Mouse (Mus musculus) forebrain, embryonic 14.5 days (tissue): ENCODE results near the gene Gjd2. TPM values are rescaled to one million over a fixed set of nuclear protein-coding genes. Genes with fewer than 3 reads are reported as not detected.
A peak's percentile ranks its signal among the peaks of the same experiment; 100 is the strongest.

Experiments used
- ATAC-seq: fragments of 200-750 bp; cut with Nextera tagmentation; 2 replicates; pipeline ENCODE4 v1.8.0; 2017; ENCODE audit warnings: mild to moderate bottlenecking, moderate library complexity
- DNase-seq: peaks from one replicate; pipeline ENCODE4 v3.0.0-alpha.2; 2015; ENCODE audit warnings: low spot score
- H3K27ac ChIP-seq: fragments of 300-500 bp; sonication (generic); 2 replicates; pipeline ENCODE4 v1.5.1; 2014; ENCODE audit warnings: low read depth, mild to moderate bottlenecking, control low read depth, low read length, moderate library complexity
- H3K27me3 ChIP-seq: fragments of 300-500 bp; sonication (generic); replicated peaks from 2 replicates; pipeline ENCODE4 v1.6.1; 2014; ENCODE audit warnings: low read length, control low read depth, mixed read lengths; ENCODE audit not compliant: control insufficient read depth, insufficient read depth
- H3K36me3 ChIP-seq: fragments of 300-500 bp; sonication (generic); 2 replicates; pipeline ENCODE4 v1.6.1; 2014; ENCODE audit warnings: low read length, control low read depth; ENCODE audit not compliant: control insufficient read depth, insufficient read depth
- H3K4me1 ChIP-seq: fragments of 300-500 bp; sonication (generic); 2 replicates; pipeline ENCODE4 v1.6.1; 2014; ENCODE audit warnings: antibody characterized with exemption, low read length, control low read depth; ENCODE audit not compliant: control insufficient read depth, insufficient read depth
- H3K4me2 ChIP-seq: fragments of 300-500 bp; sonication (generic); 2 replicates; pipeline ENCODE4 v1.6.1; 2014; ENCODE audit warnings: mild to moderate bottlenecking, control low read depth, low read length
- H3K4me3 ChIP-seq: fragments of 300-500 bp; sonication (generic); 2 replicates; pipeline ENCODE4 v1.5.1; 2014; ENCODE audit warnings: low read depth, low read length, control low read depth
- H3K9ac ChIP-seq: fragments of 300-500 bp; sonication (generic); 2 replicates; pipeline ENCODE4 v1.6.1; 2014; ENCODE audit warnings: mild to moderate bottlenecking, low read length, control low read depth, moderate library complexity
- H3K9me3 ChIP-seq: fragments of 300-500 bp; sonication (generic); replicated peaks from 2 replicates; pipeline ENCODE4 v1.6.1; 2016; ENCODE audit warnings: low read length, control low read depth, mixed read lengths; ENCODE audit not compliant: control insufficient read depth
- WGBS: fragments of 180-500 bp; shearing (Covaris S2); extraction: QIAGEN DNeasy Blood & Tissue Kit; methylation state at CpG from one replicate; pipeline ENCODE4 v1.1.7; 2014; 5-methylcytosine and 5-hydroxymethylcytosine counted together
- polyA plus RNA-seq: library from polyadenylated mRNA; unstranded; fragments of >200 nt; fragmentation: Nextera tagmentation; extraction: Ambion mirVana; gene quantifications from 2 replicates; pipeline ENCODE4 v1.2.1, GENCODE M21; 2014

Gene Gjd2
- polyA plus RNA-seq, 1 experiment from 2014 or later = 2.9 TPM

GRCm38 (mm10) chr2:114051111-114051870, 37.9 kb upstream of the Gjd2 start:
- no peaks in the 10 kb centered on the region for H3K36me3 ChIP-seq
- no peak for DNase-seq
- H3K27me3 ChIP-seq = no peaks in the 10 kb centered on the region
- ATAC-seq = no peak
- no peak overlapping the region for H3K4me2 ChIP-seq
- no peak overlapping the region for H3K4me3 ChIP-seq
- no peaks in the 10 kb centered on the region for H3K4me1 ChIP-seq
- WGBS = 92% methylated on average over 7 of the region's 7 CpGs
- H3K9me3 ChIP-seq = no peaks in the 10 kb centered on the region
- no peak overlapping the region for H3K27ac ChIP-seq
- no peak overlapping the region for H3K9ac ChIP-seq

DNA sequence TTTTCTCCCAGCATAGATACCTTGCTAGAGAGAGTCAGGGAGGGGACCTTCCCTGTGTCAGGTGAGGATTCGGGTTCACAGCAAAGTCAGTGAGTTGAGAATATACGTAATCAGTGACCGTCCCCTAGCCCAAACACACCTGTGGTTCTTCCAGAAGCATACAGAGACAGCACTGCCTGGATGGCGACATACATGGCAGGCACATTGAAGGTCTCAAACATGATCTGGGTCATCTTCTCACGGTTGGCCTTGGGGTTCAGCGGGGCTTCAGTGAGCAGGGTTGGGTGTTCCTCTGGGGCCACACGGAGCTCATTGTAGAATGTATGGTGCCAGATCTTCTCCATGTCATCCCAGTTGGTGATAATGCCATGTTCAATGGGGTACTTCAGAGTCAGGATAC, 36.7 kb upstream of the Gjd2 start:
- H3K4me2 ChIP-seq = no peak overlapping the region
- H3K4me1 ChIP-seq = no peaks in the 10 kb centered on the region
- no peak overlapping the region for H3K27ac ChIP-seq
- no peak for DNase-seq
- ATAC-seq = no peak
- H3K36me3 ChIP-seq = no peaks in the 10 kb centered on the region
- no peak overlapping the region for H3K4me3 ChIP-seq
- H3K9ac ChIP-seq = no peak overlapping the region
- no peaks in the 10 kb centered on the region for H3K9me3 ChIP-seq
- 93% methylated on average over 7 of the region's 7 CpGs for WGBS
- H3K27me3 ChIP-seq = no peaks in the 10 kb centered on the region

DNA sequence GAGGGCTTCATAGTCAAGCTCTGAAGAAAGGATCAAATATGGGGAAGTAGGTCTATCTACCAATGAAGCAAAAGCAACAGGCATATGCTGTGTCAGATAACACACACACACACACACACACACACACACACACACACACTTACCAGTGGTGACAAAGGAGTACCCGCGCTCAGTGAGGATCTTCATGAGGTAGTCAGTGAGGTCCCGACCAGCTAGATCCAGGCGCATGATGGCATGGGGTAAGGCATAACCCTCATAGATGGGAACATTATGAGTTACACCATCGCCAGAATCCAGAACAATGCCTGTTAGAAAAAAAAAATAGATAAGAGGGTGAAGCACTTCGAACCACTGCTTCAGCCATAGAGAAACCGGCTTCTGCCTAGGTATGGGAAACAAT, 36.0 kb upstream of the Gjd2 start:
- no peaks in the 10 kb centered on the region for H3K4me1 ChIP-seq
- no peak for DNase-seq
- no peaks in the 10 kb centered on the region for H3K9me3 ChIP-seq
- 95% methylated on average over 7 of the region's 7 CpGs for WGBS
- no peaks in the 10 kb centered on the region for H3K36me3 ChIP-seq
- no peak overlapping the region for H3K4me3 ChIP-seq
- no peak overlapping the region for H3K4me2 ChIP-seq
- ATAC-seq = no peak
- no peaks in the 10 kb centered on the region for H3K27me3 ChIP-seq
- H3K9ac ChIP-seq = no peak overlapping the region
- no peak overlapping the region for H3K27ac ChIP-seq

- Histone ChIP-seq H3K4me2 (no peak overlapping the region), H3K4me1 (no peaks in the 10 kb centered on the region), H3K36me3 (no peaks in the 10 kb centered on the region), H3K9me3 (no peaks in the 10 kb centered on the region), H3K27me3 (no peaks in the 10 kb centered on the region), H3K27ac (no peak overlapping the region), H3K9ac (no peak overlapping the region), H3K4me3 (no peak overlapping the region)
- ATAC-seq (peak; percentile 73; the same call in 1 of the 2 replicates), DNase-seq (peak; percentile 62)
- 89% methylated on average over 5 of the region's 5 CpGs for WGBS
Observed at GRCm38 (mm10) chr2:114047960-114048611, 34.7 kb upstream of the Gjd2 start.

GRCm38 (mm10) chr2:114046151-114046664, 32.8 kb upstream of the Gjd2 start:
- Histone ChIP-seq H3K36me3 (no peaks in the 10 kb centered on the region), H3K27ac (no peak overlapping the region), H3K9me3 (no peaks in the 10 kb centered on the region), H3K27me3 (no peaks in the 10 kb centered on the region), H3K9ac (no peak overlapping the region), H3K4me1 (no peaks in the 10 kb centered on the region), H3K4me3 (no peak overlapping the region), H3K4me2 (no peak overlapping the region)
- 95% methylated on average over 5 of the region's 5 CpGs for WGBS
- DNase-seq (no peak), ATAC-seq (no peak)

GRCm38 (mm10) chr2:114037926-114038325, 24.5 kb upstream of the Gjd2 start:
- 76% methylated on average over 2 of the region's 2 CpGs for WGBS
- DNase-seq = no peak
- H3K4me1 ChIP-seq = no peaks in the 10 kb centered on the region

GRCm38 (mm10) chr2:114032259-114032658, 18.8 kb upstream of the Gjd2 start:
- 70% methylated on average over 2 of the region's 2 CpGs for WGBS
- H3K9ac ChIP-seq = no peak overlapping the region
- no peaks in the 10 kb centered on the region for H3K4me1 ChIP-seq
- H3K36me3 ChIP-seq = no peaks in the 10 kb centered on the region
- ATAC-seq (no peak), DNase-seq (no peak)
- no peak overlapping the region for H3K27ac ChIP-seq
- no peaks in the 10 kb centered on the region for H3K9me3 ChIP-seq
- H3K4me2 ChIP-seq = no peak overlapping the region
- no peaks in the 10 kb centered on the region for H3K27me3 ChIP-seq
- H3K4me3 ChIP-seq = no peak overlapping the region

More at GRCm38 (mm10) chr2:114037926-114038325, 24.5 kb upstream of the Gjd2 start:
- ATAC-seq = no peak
- no peak overlapping the region for H3K27ac ChIP-seq
- H3K9me3 ChIP-seq = no peaks in the 10 kb centered on the region
- H3K4me2 ChIP-seq = no peak overlapping the region
- H3K4me3 ChIP-seq = no peak overlapping the region
- H3K36me3 ChIP-seq = no peaks in the 10 kb centered on the region
- H3K9ac ChIP-seq = no peak overlapping the region
- no peaks in the 10 kb centered on the region for H3K27me3 ChIP-seq

GRCm38 (mm10) chr2:114023383-114023782, 10.0 kb upstream of the Gjd2 start:
- Histone ChIP-seq H3K9ac (no peak overlapping the region), H3K4me3 (no peak overlapping the region), H3K27ac (no peak overlapping the region), H3K36me3 (no peaks in the 10 kb centered on the region), H3K4me1 (no peaks in the 10 kb centered on the region; the same call in 1 of the 2 replicates), H3K9me3 (no peaks in the 10 kb centered on the region), H3K27me3 (no peaks in the 10 kb centered on the region), H3K4me2 (no peak overlapping the region)
- DNase-seq (no peak), ATAC-seq (no peak)
- 90% methylated on average over 6 of the region's 6 CpGs for WGBS

DNA sequence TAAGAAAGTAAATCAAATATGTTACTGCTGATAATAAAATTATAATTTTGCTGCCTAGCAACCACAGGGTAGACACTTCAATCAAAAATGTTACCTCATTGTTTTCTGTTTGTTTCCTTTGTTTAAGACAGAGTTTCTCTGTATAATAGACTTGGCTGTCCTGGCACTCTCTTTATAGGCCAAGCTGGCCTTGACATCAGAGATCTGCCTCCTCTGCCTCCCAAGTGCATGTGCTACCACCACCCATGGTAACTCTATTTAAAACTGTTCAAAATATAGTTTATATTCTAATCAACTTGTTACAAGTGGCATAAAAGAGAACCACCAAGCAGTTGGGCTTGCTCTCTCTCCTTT, 6.8 kb upstream of the Gjd2 start:
- Histone ChIP-seq H3K4me1 (no peaks in the 10 kb centered on the region; the same call in 1 of the 2 replicates), H3K27ac (no peak overlapping the region), H3K4me2 (no peak overlapping the region), H3K9me3 (no peaks in the 10 kb centered on the region), H3K9ac (no peak overlapping the region), H3K4me3 (no peak overlapping the region), H3K27me3 (0 out of 2 replicates have a peak, but pooled peaks cover 4% of the 10 kb centered on the region), H3K36me3 (no peaks in the 10 kb centered on the region)
- no peak for DNase-seq
- peak; percentile 51; the same call in 1 of the 2 replicates for ATAC-seq
